Comparison of ENCODE assay signal across 9 mouse cellular contexts in the genomic region with DNA sequence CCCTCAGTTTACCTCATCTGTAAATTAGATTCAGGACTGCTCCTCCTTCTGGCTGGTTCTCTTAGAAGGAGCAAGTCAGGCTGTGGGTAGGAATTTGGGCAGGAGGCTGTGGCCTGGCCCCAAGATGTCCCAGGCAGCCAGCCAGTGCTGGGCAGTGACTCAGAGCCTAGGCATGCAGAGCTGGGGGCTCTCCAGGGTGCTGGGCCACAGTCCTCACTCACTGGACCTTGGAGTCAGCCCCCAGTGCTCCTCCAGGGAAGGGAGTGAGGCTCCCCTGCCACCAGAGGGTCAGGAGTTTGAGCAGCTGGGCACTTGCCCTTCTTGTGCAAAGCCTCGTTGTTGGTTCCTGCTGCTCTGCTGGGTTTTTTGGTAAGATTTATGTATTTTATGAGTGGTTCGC. TPM values are rescaled to one million over a fixed set of nuclear protein-coding genes. Genes with fewer than 3 reads are reported as not detected.
A peak's percentile ranks its signal among the peaks of the same experiment; 100 is the strongest.
DNase-seq lines count a peak whose midpoint lies in the region; ATAC-seq lines count a peak whose summit lies in the region.
"Had no signal": no experiment of that assay in that cellular context is flagged by ENCODE, and none has a peak within 500 bp of the region (broad histone marks: within the 10 kb centered on the region; RNA-seq: fewer than 3 reads in every experiment).

No protein-coding gene starts in this region.

- H3K9ac ChIP-seq in embryonic facial prominence, embryonic 14.5 days (ENCODE audit: low read depth, low read length): no peak overlapping the region
- peak overlapping the region; percentile 15; the same call in 1 of the 2 replicates for H3K9ac ChIP-seq in intestine, embryonic 15.5 days

- no peak overlapping the region for H3K27ac ChIP-seq in embryonic facial prominence, embryonic 14.5 days (replicated peaks; ENCODE audit: low read depth, low read length)
- peak overlapping the region; percentile 55 for H3K27ac ChIP-seq in intestine, embryonic 15.5 days
- H3K27ac ChIP-seq: macrophage had no signal

- DNase-seq in left cerebral cortex, postnatal 10 days (ENCODE audit: extremely low spot score in 1 of 2, low spot score in 2 of 2): peak; percentile 41 to 70
- DNase-seq in left cerebral cortex, postnatal 36 days (ENCODE audit: low spot score in 2 of 2): no peak
- DNase-seq in embryonic facial prominence, embryonic 14.5 days (ENCODE audit: low spot score): peak; percentile 34
- peak; percentile 88 for DNase-seq in lung, postnatal 36 days
- no peak for DNase-seq in thymus, adult 18-20 months
- no peak for DNase-seq in neural tube, embryonic 10.5 days (ENCODE audit: extremely low spot score, low spot score)

- H3K9me3 ChIP-seq in embryonic facial prominence, embryonic 14.5 days (ENCODE audit: control insufficient read depth, low read length): no peaks in the 10 kb centered on the region
- no peaks in the 10 kb centered on the region for H3K9me3 ChIP-seq in intestine, embryonic 15.5 days

- peaks cover 9% of the 10 kb centered on the region; the same call in 1 of the 2 replicates for H3K4me1 ChIP-seq in embryonic facial prominence, embryonic 14.5 days (ENCODE audit: control insufficient read depth, insufficient read depth, low read length)
- H3K4me1 ChIP-seq in intestine, embryonic 15.5 days (replicated peaks): peaks cover 30% of the 10 kb centered on the region

- whole genome bisulfite sequencing in embryonic facial prominence, embryonic 14.5 days: 69% methylated on average over 2 of the region's 2 CpGs
- 69% methylated on average over 2 of the region's 2 CpGs for WGBS in intestine, embryonic 15.5 days

- no peak overlapping the region for H3K4me3 ChIP-seq in embryonic facial prominence, embryonic 14.5 days (ENCODE audit: low read depth, low read length)
- no peak overlapping the region for H3K4me3 ChIP-seq in intestine, embryonic 15.5 days (replicated peaks)

- H3K4me2 ChIP-seq in embryonic facial prominence, embryonic 14.5 days (ENCODE audit: low read depth, low read length): no peak overlapping the region
- no peak overlapping the region for H3K4me2 ChIP-seq in intestine, embryonic 15.5 days (replicated peaks)

- intact Hi-C loops in left cerebral cortex, postnatal 10 days (cut with DNase I): no loop called here
- intact Hi-C loops in left cerebral cortex, postnatal 36 days (cut with DNase I): no loop called here

- ATAC-seq in embryonic facial prominence, embryonic 14.5 days (ENCODE audit: low read depth): no peak; the same call in 1 of the 2 replicates
- ATAC-seq in intestine, embryonic 15.5 days: peak; percentile 48; the same call in 1 of the 2 replicates
- no peak for ATAC-seq in erythroid progenitor cell, adult 5-6 weeks (replicated peaks; ENCODE audit: low FRiP score, poor library complexity, severe bottlenecking)

- H3K27me3 ChIP-seq in embryonic facial prominence, embryonic 14.5 days (replicated peaks; ENCODE audit: control insufficient read depth, insufficient read depth, low read length): no peaks in the 10 kb centered on the region
- no peaks in the 10 kb centered on the region for H3K27me3 ChIP-seq in intestine, embryonic 15.5 days (replicated peaks)

- H3K36me3 ChIP-seq in embryonic facial prominence, embryonic 14.5 days (ENCODE audit: control insufficient read depth, insufficient read depth, low read length): peaks cover 22% of the 10 kb centered on the region
- peaks cover 14% of the 10 kb centered on the region for H3K36me3 ChIP-seq in intestine, embryonic 15.5 days

RNA-seq across cellular contexts. Expression of a gene that starts 6.1 kb away (rescaled TPM):
- total RNA-seq in left cerebral cortex, postnatal 10 days (2021): 1 to 10 TPM; 2.9 to 3.5 TPM
- total RNA-seq in left cerebral cortex, postnatal 36 days (2021): 1 to 10 TPM; 1.5 TPM
- polyA plus RNA-seq in embryonic facial prominence, embryonic 14.5 days (2014; fragmentation: Nextera tagmentation; extraction: Ambion mirVana): 70.4 and 81.9 TPM in 2 replicates
- 94.2 and 107 TPM in 2 replicates for polyA plus RNA-seq in intestine, embryonic 15.5 days (2015; fragmentation: Nextera tagmentation; extraction: Ambion mirVana)
- 40.7 and 50.7 TPM in 2 replicates for total RNA-seq in erythroid progenitor cell, adult 5-6 weeks (2015; ENCODE audit: low replicate concordance)
- total RNA-seq in erythroid progenitor cell, adult 5-6 weeks (2017; ENCODE audit: low replicate concordance): 68.7 and 98.2 TPM in 2 replicates

RNA-seq across cellular contexts. Expression of a gene that starts 30.7 kb away (rescaled TPM):
- 10 to 100 TPM; 17.2 to 19.2 TPM for total RNA-seq in left cerebral cortex, postnatal 10 days (2021)
- total RNA-seq in left cerebral cortex, postnatal 36 days (2021): 10 to 100 TPM; 16.1 to 21.0 TPM
- 13.9 and 14.1 TPM in 2 replicates for polyA plus RNA-seq in embryonic facial prominence, embryonic 14.5 days (2014; fragmentation: Nextera tagmentation; extraction: Ambion mirVana)
- 76.7 and 81.2 TPM in 2 replicates for polyA plus RNA-seq in intestine, embryonic 15.5 days (2015; fragmentation: Nextera tagmentation; extraction: Ambion mirVana)
- total RNA-seq in erythroid progenitor cell, adult 5-6 weeks (2015; ENCODE audit: low replicate concordance): 2.5 and 3.6 TPM in 2 replicates
- 3.6 and 4.1 TPM in 2 replicates for total RNA-seq in erythroid progenitor cell, adult 5-6 weeks (2017; ENCODE audit: low replicate concordance)

RNA-seq across cellular contexts. Expression of a gene that starts 44.5 kb away (rescaled TPM):
- 1 to 10 TPM; 6.7 to 7.7 TPM for total RNA-seq in left cerebral cortex, postnatal 10 days (2021)
- total RNA-seq in left cerebral cortex, postnatal 36 days (2021): 1 to 10 TPM; 6.5 to 8.4 TPM
- 10.7 and 12.1 TPM in 2 replicates for polyA plus RNA-seq in embryonic facial prominence, embryonic 14.5 days (2014; fragmentation: Nextera tagmentation; extraction: Ambion mirVana)
- polyA plus RNA-seq in intestine, embryonic 15.5 days (2015; fragmentation: Nextera tagmentation; extraction: Ambion mirVana): 16.3 and 16.7 TPM in 2 replicates
- total RNA-seq in erythroid progenitor cell, adult 5-6 weeks (2015; ENCODE audit: low replicate concordance): not detected in 2 replicates
- total RNA-seq in erythroid progenitor cell, adult 5-6 weeks (2017; ENCODE audit: low replicate concordance): 0.51 TPM in 1 of 2 replicates, not detected in the other

Comparison
In these comparisons a context has a peak if more than half of its experiments do, and no peak if none do; other contexts are left out.
1. DNase-seq: peak in left cerebral cortex, postnatal 10 days (2 of 2), embryonic facial prominence, embryonic 14.5 days (single experiment) and lung, postnatal 36 days (single experiment); none in left cerebral cortex, postnatal 36 days (0 of 2), thymus, adult 18-20 months (0 of 2) and neural tube, embryonic 10.5 days (single experiment).
2. RNA of a gene that starts 6.1 kb away (total RNA-seq): 40.7 to 98.2 TPM in erythroid progenitor cell, adult 5-6 weeks; 2.9 to 3.5 TPM in left cerebral cortex, postnatal 10 days and 1.5 TPM in left cerebral cortex, postnatal 36 days; every median in the first group is over 4 times any median in the second.
3. RNA of a gene that starts 44.5 kb away (total RNA-seq): 6.5 to 8.4 TPM in left cerebral cortex, postnatal 36 days and 6.7 to 7.7 TPM in left cerebral cortex, postnatal 10 days; 0.51 TPM in erythroid progenitor cell, adult 5-6 weeks; every median in the first group is over 4 times any median in the second.